Mouse (Mus musculus) megakaryocyte, embryonic 14.5 days (primary cell): ENCODE measurements at regions not wholly inside any gene's neighbourhood (a gene's known extent, or its start where the extent isn't known, plus 50 kb on each side); places are given as distances from the start of the nearest gene placed in this dataset.

Source experiments
- FLI1 ChIP-seq: IDR thresholded peaks from 2 replicates; pipeline ENCODE4 v1.6.1; 2012; ENCODE audit warnings: low read length, inconsistent platforms, mixed read lengths
- GATA1 ChIP-seq: IDR thresholded peaks from 3 replicates; pipeline ENCODE4 v1.6.1; 2012; ENCODE audit warnings: mixed read lengths, low read length, inconsistent platforms, borderline replicate concordance

DNA sequence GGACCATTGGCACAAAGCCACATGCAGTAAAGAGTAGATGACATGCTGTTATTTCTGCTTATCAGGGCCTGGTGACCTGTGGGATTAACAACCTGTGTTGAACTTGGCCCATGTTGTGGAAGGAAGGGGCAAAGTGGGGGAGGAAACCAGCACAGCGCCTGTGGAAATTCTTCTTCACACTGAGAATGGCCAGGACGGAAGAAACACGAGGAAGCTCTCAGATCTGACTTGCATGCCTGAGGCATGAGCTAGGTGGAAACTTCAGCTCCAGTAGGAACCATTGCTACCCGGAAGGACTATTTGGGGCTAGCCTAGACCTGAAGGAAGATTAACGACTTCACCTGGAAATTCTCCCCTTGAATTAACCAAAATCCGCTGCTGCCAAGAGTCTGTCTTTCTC is 88.5 kb upstream of the Akt3 start:
- TF ChIP-seq FLI1 (no peak), GATA1 (no peak)
